Comparison of ENCODE assay signal across 13 mouse cellular contexts in the genomic region with DNA sequence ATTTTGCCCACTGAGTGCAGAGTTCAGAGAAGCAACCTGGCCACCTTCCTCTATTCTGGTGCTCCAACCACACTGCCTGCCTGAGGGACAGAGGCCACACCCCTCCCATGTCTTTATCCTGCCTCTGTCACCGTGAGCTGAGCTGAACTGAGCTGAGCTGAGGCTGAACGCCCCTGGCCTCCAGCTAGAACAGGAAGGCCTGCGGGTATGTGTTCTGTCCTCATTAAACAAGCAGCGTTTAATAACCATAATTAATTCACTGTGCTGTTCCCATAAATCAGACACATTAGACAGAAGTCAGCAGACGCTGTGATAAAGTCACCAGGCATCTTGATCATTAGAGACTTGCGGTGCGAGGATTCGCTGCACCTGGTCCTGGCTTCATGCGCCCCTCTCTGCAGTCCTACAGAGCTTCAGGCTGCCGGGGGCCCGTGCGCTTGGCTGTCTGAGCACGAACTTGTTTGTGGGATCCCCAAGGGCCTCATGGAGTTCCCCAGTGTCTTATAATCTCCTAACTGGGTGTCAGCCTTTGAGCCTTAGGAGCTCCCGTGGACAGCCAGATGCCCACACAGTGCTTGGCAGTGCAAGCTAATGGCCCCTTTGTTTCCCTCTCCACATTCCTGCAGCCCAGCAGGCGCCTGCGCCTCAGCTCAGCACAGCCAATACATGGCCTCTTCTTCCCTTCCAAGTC.
A peak's percentile ranks its signal among the peaks of the same experiment; 100 is the strongest.
DNase-seq lines count a peak whose midpoint lies in the region; ATAC-seq and TF ChIP-seq lines count a peak whose summit lies in the region.
"Had no signal": no experiment of that assay in that cellular context is flagged by ENCODE, and none has a peak within 500 bp of the region (broad histone marks: within the 10 kb centered on the region; RNA-seq: fewer than 3 reads in every experiment).

No protein-coding gene starts in this region.

- 17% methylated on average over 16 of the region's 16 CpGs for WGBS in forebrain, postnatal 0 days
- WGBS in limb, embryonic 12.5 days: 12% methylated on average over 16 of the region's 16 CpGs
- 18% methylated on average over 16 of the region's 16 CpGs for WGBS in neural tube, embryonic 13.5 days

- no peak overlapping the region for H3K27ac ChIP-seq in forebrain, postnatal 0 days (ENCODE audit: low read depth, low read length)
- H3K27ac ChIP-seq in limb, embryonic 12.5 days: peak overlapping the region; percentile 80
- H3K27ac ChIP-seq in neural tube, embryonic 13.5 days (replicated peaks): peak overlapping the region; percentile 10

- H3K4me2 ChIP-seq in forebrain, postnatal 0 days (ENCODE audit: low read depth): no peak overlapping the region
- H3K4me2 ChIP-seq in limb, embryonic 12.5 days: peak overlapping the region; percentile 26; the same call in 1 of the 2 replicates
- H3K4me2 ChIP-seq in neural tube, embryonic 13.5 days: 0 out of 2 replicates have a peak overlapping the region, but pooled peaks have one; percentile 0

- no peaks in the 10 kb centered on the region; the same call in 1 of the 2 replicates for H3K4me1 ChIP-seq in forebrain, postnatal 0 days (ENCODE audit: insufficient read depth)
- H3K4me1 ChIP-seq in limb, embryonic 12.5 days (replicated peaks): peaks cover 53% of the 10 kb centered on the region
- peaks cover 35% of the 10 kb centered on the region for H3K4me1 ChIP-seq in neural tube, embryonic 13.5 days (replicated peaks)

- ATAC-seq in forebrain, postnatal 0 days: peak; percentile 73
- peak; percentile 48 for ATAC-seq in limb, embryonic 12.5 days (ENCODE audit: insufficient number of reproducible peaks, insufficient read depth, low FRiP score, low TSS enrichment, low read depth)
- ATAC-seq in neural tube, embryonic 13.5 days (ENCODE audit: low read depth): peak; percentile 79
- ATAC-seq: lung, postnatal 0 days had no signal

- no peaks in the 10 kb centered on the region for H3K27me3 ChIP-seq in forebrain, postnatal 0 days (ENCODE audit: insufficient read depth, low read length)
- H3K27me3 ChIP-seq in limb, embryonic 12.5 days: peaks cover 24% of the 10 kb centered on the region; the same call in 1 of the 2 replicates
- H3K27me3 ChIP-seq in neural tube, embryonic 13.5 days: peaks cover 9% of the 10 kb centered on the region; the same call in 1 of the 2 replicates

- no peak for TF ChIP-seq CTCF in forebrain, postnatal 0 days (IDR thresholded peaks at IDR 0.05; ENCODE audit: low read depth)

- H3K9me3 ChIP-seq in forebrain, postnatal 0 days (ENCODE audit: low read length): no peaks in the 10 kb centered on the region
- H3K9me3 ChIP-seq in limb, embryonic 12.5 days: no peaks in the 10 kb centered on the region
- no peaks in the 10 kb centered on the region for H3K9me3 ChIP-seq in neural tube, embryonic 13.5 days

- no peak overlapping the region for H3K4me3 ChIP-seq in forebrain, postnatal 0 days (ENCODE audit: low read depth, low read length)
- no peak overlapping the region for H3K4me3 ChIP-seq in limb, embryonic 12.5 days (replicated peaks)
- no peak overlapping the region for H3K4me3 ChIP-seq in neural tube, embryonic 13.5 days
- H3K4me3 ChIP-seq: myocyte had no signal

- peak; percentile 47 for DNase-seq in embryo, embryonic 10 days (ENCODE audit: low spot score)
- DNase-seq in embryo, embryonic 9.5 days (ENCODE audit: extremely low spot score): no peak
- DNase-seq in forebrain, postnatal 0 days: no peak
- no peak for DNase-seq in lung, postnatal 4 days
- no peak for DNase-seq in urinary bladder, postnatal 14 days (ENCODE audit: low spot score)
- DNase-seq in spleen, postnatal 36 days (ENCODE audit: low spot score in 2 of 2): no peak
- DNase-seq: gastrocnemius, postnatal 36 days; heart, postnatal 4 days; kidney, postnatal 10 days had no signal

- no peaks in the 10 kb centered on the region for H3K36me3 ChIP-seq in forebrain, postnatal 0 days (ENCODE audit: insufficient read depth)
- no peaks in the 10 kb centered on the region for H3K36me3 ChIP-seq in limb, embryonic 12.5 days
- H3K36me3 ChIP-seq in neural tube, embryonic 13.5 days: no peaks in the 10 kb centered on the region

- no peak overlapping the region for H3K9ac ChIP-seq in forebrain, postnatal 0 days
- H3K9ac ChIP-seq in limb, embryonic 12.5 days (replicated peaks): no peak overlapping the region; the same call in 1 of the 2 replicates
- peak overlapping the region; percentile 27; the same call in 1 of the 2 replicates for H3K9ac ChIP-seq in neural tube, embryonic 13.5 days
